Mouse (Mus musculus) midbrain, embryonic 14.5 days (tissue): ENCODE measurements around the gene Klhl5. TPM values are rescaled to one million over a fixed set of nuclear protein-coding genes. Genes with fewer than 3 reads are reported as not detected.
A peak's percentile ranks its signal among the peaks of the same experiment; 100 is the strongest.

Experiments
- ATAC-seq: fragments of 200-750 bp; cut with Nextera tagmentation; 2 replicates; pipeline ENCODE4 v1.8.0; 2017; ENCODE audit warnings: moderate number of reproducible peaks, moderate library complexity; ENCODE audit not compliant: low FRiP score, low TSS enrichment
- DNase-seq: peaks from one replicate; pipeline ENCODE4 v3.0.0-alpha.2; 2015
- H3K27ac ChIP-seq: fragments of 300-500 bp; sonication (generic); replicated peaks from 2 replicates; pipeline ENCODE4 v1.5.1; 2014; ENCODE audit warnings: mild to moderate bottlenecking, low read depth, low read length, moderate library complexity
- H3K27me3 ChIP-seq: fragments of 300-500 bp; sonication (generic); 2 replicates; pipeline ENCODE4 v1.6.1; 2014; ENCODE audit warnings: low read length, control low read depth, mixed read lengths; ENCODE audit not compliant: control insufficient read depth, insufficient read depth
- H3K36me3 ChIP-seq: fragments of 300-500 bp; sonication (generic); 2 replicates; pipeline ENCODE4 v1.6.1; 2014; ENCODE audit warnings: low read length, control low read depth; ENCODE audit not compliant: control insufficient read depth, insufficient read depth
- H3K4me1 ChIP-seq: fragments of 300-500 bp; sonication (generic); 2 replicates; pipeline ENCODE4 v1.6.1; 2014; ENCODE audit warnings: mild to moderate bottlenecking, antibody characterized with exemption, low read length, control low read depth; ENCODE audit not compliant: control insufficient read depth, insufficient read depth
- H3K4me2 ChIP-seq: fragments of 300-500 bp; sonication (generic); 2 replicates; pipeline ENCODE4 v1.6.1; 2014; ENCODE audit warnings: mild to moderate bottlenecking, low read length, moderate library complexity
- H3K4me3 ChIP-seq: fragments of 300-500 bp; sonication (generic); replicated peaks from 2 replicates; pipeline ENCODE4 v1.5.1; 2014; ENCODE audit warnings: low read depth, low read length
- H3K9ac ChIP-seq: fragments of 300-500 bp; sonication (generic); replicated peaks from 2 replicates; pipeline ENCODE4 v1.6.1; 2014; ENCODE audit warnings: mild to moderate bottlenecking, low read length, moderate library complexity
- H3K9me3 ChIP-seq: fragments of 300-500 bp; sonication (generic); 2 replicates; pipeline ENCODE4 v1.6.1; 2016; ENCODE audit warnings: low read length, control low read depth, mixed read lengths; ENCODE audit not compliant: control insufficient read depth
- WGBS: fragments of 180-500 bp; shearing (Covaris S2); extraction: QIAGEN DNeasy Blood & Tissue Kit; methylation state at CpG from one replicate; pipeline ENCODE4 v1.1.7; 2014; 5-methylcytosine and 5-hydroxymethylcytosine counted together
- polyA plus RNA-seq: library from polyadenylated mRNA; unstranded; fragments of >200 nt; fragmentation: Nextera tagmentation; extraction: Ambion mirVana; gene quantifications from 2 replicates; pipeline ENCODE4 v1.2.1, GENCODE M21; 2014

Gene Klhl5
- polyA plus RNA-seq, 1 experiment from 2014 or later = 49.2 TPM

DNA sequence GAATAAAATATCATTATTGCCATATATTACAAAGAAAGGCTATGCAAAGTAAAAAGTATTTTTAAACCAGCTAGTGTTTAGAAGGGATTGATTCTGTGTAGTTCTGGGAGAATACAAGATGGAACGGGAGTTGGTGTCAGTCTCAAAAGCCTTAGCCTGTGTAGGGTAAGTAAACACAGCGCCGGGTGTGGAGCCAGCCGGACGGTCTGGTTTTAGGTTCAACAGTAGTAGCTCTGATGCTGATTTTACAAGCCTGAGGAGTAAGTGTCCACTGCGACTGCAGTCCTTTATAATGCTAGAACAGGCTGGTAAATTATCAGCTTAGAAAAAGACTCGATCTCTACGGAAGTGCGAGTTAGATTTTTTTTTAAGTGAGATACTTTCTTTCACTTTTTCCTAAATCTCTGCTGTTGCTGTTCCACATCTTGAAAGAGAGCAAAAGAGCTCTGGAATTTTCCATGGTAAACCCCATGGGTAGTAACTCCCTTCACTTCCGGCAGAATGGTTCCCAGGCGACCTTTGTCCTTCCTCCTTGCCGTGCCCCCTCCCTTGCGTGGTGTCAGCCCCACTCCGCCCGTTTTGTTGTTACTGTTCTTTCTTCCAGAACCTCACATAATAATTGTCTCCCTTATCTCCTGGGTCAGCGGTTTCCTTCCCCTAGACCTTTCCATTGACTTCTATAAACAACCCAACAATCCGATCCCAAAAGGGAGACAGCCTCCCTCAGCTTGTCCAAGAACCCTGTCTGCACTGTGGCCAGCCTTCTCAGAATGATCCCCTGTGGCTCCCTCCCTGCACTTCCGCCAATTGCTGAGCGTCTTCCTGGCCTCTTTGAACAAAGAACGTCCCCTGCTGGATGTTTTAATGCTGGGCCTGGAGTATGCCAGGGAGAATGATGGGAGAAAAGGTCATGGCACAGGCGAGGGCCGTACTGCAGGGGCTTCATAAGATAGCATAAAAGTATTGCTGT lies 50.4 kb downstream of the Klhl5 start:
- no peak for ATAC-seq
- Histone ChIP-seq H3K27me3 (no peaks in the 10 kb centered on the region), H3K9me3 (no peaks in the 10 kb centered on the region), H3K4me2 (no peak overlapping the region), H3K36me3 (peaks cover 40% of the 10 kb centered on the region), H3K4me1 (no peaks in the 10 kb centered on the region), H3K4me3 (no peak overlapping the region), H3K27ac (no peak overlapping the region), H3K9ac (no peak overlapping the region)
- no peak for DNase-seq
- 73% methylated on average over 22 of the region's 22 CpGs for WGBS

GRCm38 (mm10) chr5:65158696-65159305 lies 51.5 kb downstream of the Klhl5 start:
- Histone ChIP-seq H3K9me3 (no peaks in the 10 kb centered on the region), H3K4me2 (no peak overlapping the region), H3K9ac (no peak overlapping the region), H3K27me3 (no peaks in the 10 kb centered on the region), H3K4me3 (no peak overlapping the region), H3K4me1 (no peaks in the 10 kb centered on the region), H3K36me3 (peaks cover 47% of the 10 kb centered on the region), H3K27ac (no peak overlapping the region; the same call in 1 of the 2 replicates)
- ATAC-seq (no peak), DNase-seq (no peak)
- WGBS = 89% methylated on average over 20 of the region's 20 CpGs

DNA sequence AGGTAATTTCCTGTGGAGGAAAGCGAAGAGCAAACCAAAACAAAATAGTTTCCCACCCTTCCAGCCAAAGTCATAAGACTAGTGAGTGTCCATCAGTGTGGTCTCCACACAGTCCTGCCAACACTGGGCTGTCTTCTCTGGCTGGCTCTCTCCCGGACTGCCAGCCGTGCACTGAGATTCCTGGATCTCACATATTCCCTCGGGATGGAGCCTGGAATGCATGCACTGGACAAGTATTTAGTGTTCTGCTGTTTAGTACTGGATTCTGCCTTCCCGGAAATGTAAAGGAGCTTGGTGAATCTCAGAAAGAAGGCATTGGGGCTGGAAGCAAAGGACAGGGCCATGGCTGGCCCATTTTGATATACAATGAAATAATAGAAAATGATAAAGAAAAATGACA lies 55.7 kb downstream of the Klhl5 start:
- Histone ChIP-seq H3K9ac (no peak overlapping the region), H3K9me3 (no peaks in the 10 kb centered on the region), H3K4me3 (no peak overlapping the region), H3K27me3 (no peaks in the 10 kb centered on the region), H3K27ac (no peak overlapping the region), H3K4me1 (no peaks in the 10 kb centered on the region), H3K4me2 (no peak overlapping the region), H3K36me3 (peaks cover 57% of the 10 kb centered on the region)
- WGBS = 78% methylated on average over 5 of the region's 5 CpGs
- DNase-seq (no peak), ATAC-seq (no peak)

DNA sequence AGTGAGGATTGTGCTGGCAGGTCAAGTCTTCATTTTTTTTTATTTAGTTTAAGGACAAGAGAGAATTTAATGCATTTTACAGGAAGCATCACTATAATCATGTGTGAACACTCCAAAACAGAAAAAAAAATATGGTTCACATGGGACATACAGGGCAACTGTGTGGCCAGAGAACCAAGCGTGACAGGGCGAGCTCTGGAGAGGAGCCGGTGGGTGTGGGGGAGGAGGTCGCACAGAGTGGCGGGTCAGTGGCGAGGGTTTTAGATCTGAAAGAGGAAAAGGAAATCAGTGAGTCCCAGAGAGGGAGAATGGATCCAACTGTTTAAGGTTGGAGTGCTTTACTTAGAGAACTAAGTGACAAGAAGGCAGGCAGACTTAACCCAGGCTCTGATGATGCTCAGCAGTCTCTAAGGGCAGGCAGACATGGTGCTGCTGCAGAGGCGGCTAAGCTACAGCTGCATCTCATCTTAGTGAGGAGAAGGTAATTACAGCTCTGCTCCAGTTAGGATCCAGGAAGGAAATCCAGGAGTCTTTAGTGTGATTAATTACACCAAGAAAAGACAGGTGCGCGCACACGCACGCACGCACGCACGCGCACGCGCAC lies 56.3 kb downstream of the Klhl5 start:
- Histone ChIP-seq H3K9ac (no peak overlapping the region), H3K36me3 (peaks cover 56% of the 10 kb centered on the region), H3K4me3 (no peak overlapping the region), H3K4me1 (no peaks in the 10 kb centered on the region), H3K27ac (no peak overlapping the region), H3K27me3 (no peaks in the 10 kb centered on the region), H3K9me3 (no peaks in the 10 kb centered on the region), H3K4me2 (no peak overlapping the region)
- no peak for ATAC-seq
- 87% methylated on average over 17 of the region's 17 CpGs for WGBS
- DNase-seq = no peak

DNA sequence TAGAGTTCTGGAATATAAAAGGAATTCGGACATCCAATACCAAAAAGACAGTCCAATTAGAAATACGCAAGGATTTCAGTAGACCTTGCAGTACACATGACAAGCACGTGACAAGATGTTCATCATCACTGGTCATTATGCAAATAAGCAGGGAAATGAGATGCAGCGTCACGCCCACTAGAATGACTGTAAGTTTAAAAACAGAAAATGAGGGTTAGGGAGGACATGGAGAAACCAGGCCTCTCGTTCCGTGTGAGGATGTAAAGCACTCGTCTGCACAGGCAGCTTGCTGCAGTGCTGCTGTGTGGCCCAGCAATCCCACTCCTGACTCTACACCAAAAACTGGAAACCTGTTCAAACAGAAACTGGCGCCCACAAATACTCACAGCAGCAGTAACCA lies 62.9 kb downstream of the Klhl5 start:
- Histone ChIP-seq H3K9ac (no peak overlapping the region), H3K27ac (no peak overlapping the region), H3K4me1 (0 out of 2 replicates have a peak, but pooled peaks cover 2% of the 10 kb centered on the region), H3K9me3 (no peaks in the 10 kb centered on the region), H3K4me3 (no peak overlapping the region), H3K27me3 (no peaks in the 10 kb centered on the region), H3K36me3 (peaks cover 15% of the 10 kb centered on the region; the same call in 1 of the 2 replicates), H3K4me2 (no peak overlapping the region)
- WGBS = 85% methylated on average over 9 of the region's 9 CpGs
- ATAC-seq (no peak), DNase-seq (no peak)

DNA sequence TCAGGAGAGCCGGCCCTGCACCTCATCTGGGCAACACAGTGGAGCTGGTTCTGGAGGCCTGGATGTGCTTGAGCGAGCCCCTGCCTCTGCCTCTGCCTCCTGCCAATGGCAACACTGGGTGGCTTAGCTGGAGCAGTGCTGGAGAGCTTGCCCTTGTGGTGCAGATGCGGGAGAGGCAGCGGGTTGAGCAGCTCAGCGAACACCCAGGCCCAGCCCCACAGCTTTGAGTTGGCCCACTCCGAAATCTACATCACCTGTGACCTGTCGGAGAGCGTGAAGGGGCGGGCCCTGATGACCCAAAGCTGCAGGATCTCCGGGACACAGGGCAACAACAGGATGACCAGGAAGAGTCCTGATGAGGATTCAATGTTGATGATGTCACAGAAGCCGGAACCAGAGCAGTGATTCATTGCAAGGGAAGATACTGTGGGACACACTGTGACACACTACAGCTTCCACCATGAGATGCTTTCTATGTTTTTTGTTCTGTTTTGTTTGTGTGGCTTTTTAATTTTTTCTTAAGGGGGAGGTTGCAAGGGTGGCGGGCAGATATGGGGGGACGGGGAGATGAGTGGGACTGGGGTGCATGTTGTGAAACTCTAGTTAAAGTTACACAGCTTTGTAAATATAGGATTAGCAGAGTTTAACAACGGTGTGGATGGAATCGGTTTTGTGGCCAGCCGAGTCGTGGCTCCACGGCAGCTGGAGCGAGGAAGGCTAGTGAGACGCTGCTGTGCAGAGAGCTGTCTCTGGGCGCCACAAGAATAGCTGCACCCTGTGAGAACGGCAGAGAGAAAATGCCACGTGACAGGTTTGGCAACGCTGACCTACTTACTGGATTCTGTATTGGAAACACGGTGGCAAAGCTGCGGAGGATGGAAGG lies 67.9 kb downstream of the Klhl5 start:
- Histone ChIP-seq H3K27me3 (no peaks in the 10 kb centered on the region), H3K27ac (peak overlapping the region; percentile 73), H3K4me1 (peaks cover 13% of the 10 kb centered on the region), H3K4me2 (peak overlapping the region; percentile 43), H3K9ac (no peak overlapping the region), H3K4me3 (no peak overlapping the region; the same call in 1 of the 2 replicates), H3K36me3 (no peaks in the 10 kb centered on the region), H3K9me3 (no peaks in the 10 kb centered on the region)
- DNase-seq = peak; percentile 79
- WGBS = 53% methylated on average over 26 of the region's 26 CpGs
- ATAC-seq = peak; percentile 77; the same call in 1 of the 2 replicates

- Histone ChIP-seq H3K27me3 (no peaks in the 10 kb centered on the region), H3K9me3 (no peaks in the 10 kb centered on the region), H3K4me2 (peak overlapping the region; percentile 43), H3K4me1 (peaks cover 13% of the 10 kb centered on the region), H3K4me3 (no peak overlapping the region; the same call in 1 of the 2 replicates), H3K27ac (peak overlapping the region; percentile 73), H3K9ac (peak overlapping the region; percentile 13; the same call in 1 of the 2 replicates), H3K36me3 (no peaks in the 10 kb centered on the region)
- peak; percentile 41 for DNase-seq
- 56% methylated on average over 13 of the region's 13 CpGs for WGBS
- peak; percentile 57; the same call in 1 of the 2 replicates for ATAC-seq
These were observed 68.7 kb downstream of the Klhl5 start for GRCm38 (mm10) chr5:65175918-65176484.
